Mouse (Mus musculus): ENCODE measurements around the gene Tspan33.

- TF ChIP-seq GATA1 (IDR thresholded peaks at IDR 0.05; ENCODE audit: borderline replicate concordance, low read length) (no peak), FLI1 (IDR thresholded peaks at IDR 0.05; ENCODE audit: low read length) (no peak)
These were observed 1.3 kb downstream of the Tspan33 start for GRCm38 (mm10) chr6:29695290-29695674.
